Mouse (Mus musculus): Measurements from ENCODE around the gene Frmd4b. TPM values are rescaled to one million over a fixed set of nuclear protein-coding genes. Genes with fewer than 3 reads are reported as not detected.

The Frmd4b gene
- polyA plus RNA-seq, 1 experiment from 2014 or later, result 13.7 TPM

DNA sequence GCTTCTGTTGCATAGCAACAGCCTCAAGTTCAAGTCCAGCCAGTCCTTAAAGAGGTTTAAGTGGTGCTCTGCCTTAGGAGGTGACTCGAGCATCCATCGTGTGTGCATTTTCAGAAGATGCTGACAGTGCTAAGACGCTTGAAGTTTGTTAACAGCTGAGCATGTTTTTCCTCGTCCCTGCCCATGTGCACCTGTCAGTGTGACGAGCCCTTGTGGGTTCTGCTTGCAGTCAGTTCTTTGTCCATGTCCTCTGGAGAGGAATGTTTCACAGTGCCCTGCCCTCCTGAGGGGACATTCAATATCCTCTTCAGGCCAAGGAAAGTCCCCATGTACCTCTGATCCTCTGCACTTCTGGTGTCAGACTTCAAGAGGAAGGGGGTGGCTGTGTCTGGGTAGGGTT lies 377.2 kb downstream of the Frmd4b start:
- no peak for ATAC-seq (ENCODE audit: low FRiP score, low TSS enrichment)
- H3K36me3 ChIP-seq (ENCODE audit: control insufficient read depth, insufficient read depth, low read length), result no peaks in the 10 kb centered on the region
- H3K4me2 ChIP-seq (replicated peaks; ENCODE audit: low read depth, low read length), result no peak overlapping the region
- no peaks in the 10 kb centered on the region for H3K4me1 ChIP-seq (ENCODE audit: control insufficient read depth, insufficient read depth, low read length)
- no peak overlapping the region for H3K9ac ChIP-seq (ENCODE audit: low read depth, low read length)
- no peak overlapping the region for H3K4me3 ChIP-seq (ENCODE audit: low read length)
- H3K27ac ChIP-seq (ENCODE audit: low read depth, low read length), result no peak overlapping the region
- H3K27me3 ChIP-seq (ENCODE audit: control insufficient read depth, insufficient read depth, low read length), result no peaks in the 10 kb centered on the region
- H3K9me3 ChIP-seq (ENCODE audit: control insufficient read depth, low read length), result no peaks in the 10 kb centered on the region
- WGBS, result 81% methylated on average over 5 of the region's 5 CpGs

DNA sequence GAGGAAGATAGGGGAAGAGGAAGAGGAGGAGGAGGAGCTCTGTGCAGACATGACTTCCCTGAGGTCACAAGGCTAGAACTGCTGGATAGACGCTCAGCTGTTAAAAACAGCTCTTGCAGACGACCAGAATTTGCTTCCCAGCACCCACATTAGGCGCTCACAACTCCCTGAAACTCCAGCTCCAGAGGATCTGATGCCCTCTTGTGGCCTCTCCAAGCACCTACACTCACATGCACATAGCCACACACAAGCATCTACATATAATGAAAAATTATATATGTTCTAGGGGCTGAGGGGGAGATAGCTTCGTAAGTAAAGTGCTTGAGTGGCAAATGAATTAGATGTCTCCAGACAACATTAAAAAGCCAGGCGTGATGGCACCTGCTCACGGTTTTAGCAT lies 378.0 kb downstream of the Frmd4b start:
- WGBS, result 95% methylated on average over 6 of the region's 6 CpGs
- no peak for ATAC-seq (ENCODE audit: low FRiP score, low TSS enrichment)
- Histone ChIP-seq H3K4me1 (ENCODE audit: control insufficient read depth, insufficient read depth, low read length) (no peaks in the 10 kb centered on the region), H3K36me3 (ENCODE audit: control insufficient read depth, insufficient read depth, low read length) (no peaks in the 10 kb centered on the region), H3K27me3 (ENCODE audit: control insufficient read depth, insufficient read depth, low read length) (no peaks in the 10 kb centered on the region), H3K4me3 (ENCODE audit: low read length) (no peak overlapping the region), H3K27ac (ENCODE audit: low read depth, low read length) (no peak overlapping the region), H3K9me3 (ENCODE audit: control insufficient read depth, low read length) (no peaks in the 10 kb centered on the region), H3K9ac (ENCODE audit: low read depth, low read length) (no peak overlapping the region), H3K4me2 (replicated peaks; ENCODE audit: low read depth, low read length) (no peak overlapping the region)

Other genes with a start within 250 kb of the Frmd4b start
- gene Mitf, start 189.5 kb upstream of the Frmd4b start, polyA plus RNA-seq (2014; fragmentation: Nextera tagmentation; extraction: Ambion mirVana), result 3.0 and 3.6 TPM in 2 replicates

Data from kidney, embryonic 14.5 days (tissue).